Mouse (Mus musculus) layer of hippocampus, postnatal 10 days (tissue): ENCODE data around the gene Mylk. TPM values are rescaled to one million over a fixed set of nuclear protein-coding genes. Genes with fewer than 3 reads are reported as not detected.
"Not testable (repeated sequence)": the region's sequence is repeated elsewhere in the genome, so short reads cannot be mapped to it uniquely, and the experiment has no call there.

Experiments used
- DNase-seq, 2 experiments: peaks; one replicate each; pipeline ENCODE4 v3.0.0; 2021; ENCODE audit warnings: low spot score in 2 of 2
- long read RNA-seq: library from polyadenylated mRNA; stranded (forward); transcript quantifications from one replicate; pipeline ENCODE4 v2.0.0, GENCODE M21; 2023
- total RNA-seq, 2 experiments: library from RNA; stranded (reverse); gene quantifications; 2 replicates each; pipeline ENCODE4 v1.2.3; 2021

Gene Mylk
- total RNA-seq: 10 to 100 TPM in 1 of 2 experiments, 1 to 10 TPM in 1; 9.1 to 10.1 TPM
- long read RNA-seq, partial matches to known transcripts: 0 of 4 reads
- long read RNA-seq, other reads (novel, unspliced or antisense): 4 of 4 reads

DNA sequence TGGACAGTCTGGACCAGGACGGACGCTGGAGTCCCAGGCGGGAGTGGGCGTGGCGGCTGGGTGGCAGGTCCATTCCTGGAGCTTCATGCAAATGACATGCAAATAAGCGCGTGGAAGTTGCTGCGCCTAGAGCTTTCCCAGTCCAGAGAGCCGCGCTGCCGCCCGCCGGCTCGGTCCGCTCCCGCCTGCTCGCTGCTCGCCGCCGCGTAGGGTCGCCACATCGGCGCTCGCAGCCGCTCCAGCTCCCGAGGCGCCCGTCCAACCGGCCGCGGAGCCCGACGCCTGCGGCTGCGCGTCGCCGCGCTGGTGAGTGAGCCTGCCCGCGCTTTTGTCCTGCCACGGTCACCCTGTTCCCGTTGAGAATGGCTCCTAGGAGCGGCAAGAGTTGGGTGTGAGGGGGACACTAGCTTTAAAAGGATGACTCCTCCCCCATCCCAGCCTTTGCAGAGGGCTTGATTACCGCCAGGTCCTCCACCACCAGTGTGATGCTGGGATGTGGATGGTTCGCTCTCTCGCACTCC is at the start of gene Mylk:
TSS of gene Mylk (plus strand) at position 146 of the 521 bp plus-strand sequence.
- DNase-seq: peak; percentile 52 to 74

DNA sequence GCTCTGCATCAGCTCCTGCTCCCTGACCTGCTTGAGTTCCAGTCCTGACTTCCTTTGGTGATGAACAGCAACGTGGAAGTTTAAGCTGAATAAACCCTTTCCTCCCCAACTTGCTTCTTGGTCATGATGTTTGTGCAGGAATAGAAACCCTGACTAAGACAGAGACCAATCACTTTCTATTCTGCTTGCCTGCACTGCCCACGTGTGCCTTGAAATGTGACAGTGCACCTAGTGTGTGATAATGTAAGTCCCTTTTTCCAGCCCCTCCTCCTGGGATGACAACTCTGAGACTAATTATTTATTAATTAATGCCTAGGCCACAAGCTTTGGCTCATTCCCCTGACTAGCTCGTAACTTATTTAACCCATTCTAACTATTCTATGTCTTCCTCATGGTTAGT is 46.3 kb upstream of the Mylk start:
- DNase-seq: not testable (repeated sequence)

DNA sequence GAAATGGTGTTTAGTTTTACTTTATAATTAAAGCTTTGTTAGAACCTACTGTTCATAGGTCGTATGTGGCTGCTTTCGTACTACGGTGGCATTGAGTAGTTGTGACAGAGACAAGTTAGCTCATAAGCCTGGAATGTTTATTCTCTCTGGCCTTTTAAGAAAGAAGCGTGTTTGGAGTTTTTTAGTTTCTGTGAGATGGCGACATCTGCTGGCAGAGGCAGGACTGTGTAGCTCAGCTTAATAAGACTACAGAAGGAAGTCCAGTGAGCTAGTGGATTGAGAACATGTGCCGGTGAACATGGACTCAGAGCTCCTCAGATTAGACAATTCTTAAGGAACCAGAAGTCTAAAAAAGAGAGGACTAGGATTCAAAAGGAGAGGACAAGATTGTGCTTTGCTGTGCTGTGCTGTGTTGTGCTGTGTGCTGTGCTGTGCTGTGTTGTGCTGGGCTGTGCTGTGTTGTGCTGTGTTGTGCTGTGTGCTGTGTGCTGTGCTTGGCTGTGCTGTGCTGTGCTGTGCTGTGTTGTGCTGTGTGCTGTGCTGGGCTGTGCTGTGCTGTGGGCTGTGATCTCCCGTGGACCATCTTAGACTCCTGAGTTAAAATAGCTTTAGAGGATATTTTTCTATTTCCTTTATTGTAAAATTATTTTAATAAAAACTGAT is 44.7 kb upstream of the Mylk start:
- peak; percentile 77 to 80 for DNase-seq

DNA sequence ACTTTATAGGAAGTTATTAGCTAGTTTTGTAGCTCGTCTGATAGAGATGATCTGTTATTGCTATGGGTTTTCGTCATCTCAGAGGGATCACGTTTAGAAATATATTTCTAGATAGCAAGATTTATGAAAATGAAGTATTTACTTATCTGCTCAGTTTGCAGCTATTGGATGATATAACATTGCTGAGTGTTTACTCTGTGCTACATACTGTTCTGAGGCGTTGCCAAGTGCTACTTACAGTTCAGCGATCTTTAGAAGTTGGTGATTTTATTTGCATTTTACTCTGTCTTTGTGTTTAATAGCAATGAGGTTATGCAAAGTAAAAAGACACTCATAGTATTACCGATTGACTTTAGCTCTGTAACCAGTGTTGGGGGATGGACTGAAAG is 44.2 kb upstream of the Mylk start:
- no peak for DNase-seq

DNA sequence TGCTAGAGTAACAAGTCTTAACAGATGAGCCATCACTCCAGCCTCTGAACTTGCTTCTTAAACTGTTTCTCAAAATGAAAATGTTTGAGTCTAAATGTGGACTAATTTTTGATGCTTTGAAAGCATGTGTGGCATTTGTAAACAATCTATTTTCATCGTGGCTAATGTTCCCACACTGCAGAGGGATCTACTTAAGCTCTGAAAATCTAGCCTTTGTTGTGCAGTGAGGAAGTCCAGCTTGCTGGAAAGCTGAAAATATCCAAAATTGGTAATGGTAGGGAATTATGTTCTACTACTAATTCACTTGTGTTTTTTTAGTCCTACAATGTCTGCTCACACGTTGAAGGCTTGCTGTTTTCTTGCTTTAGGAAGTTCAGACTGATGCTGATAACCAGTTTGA is 39.0 kb upstream of the Mylk start:
- DNase-seq: no peak

DNA sequence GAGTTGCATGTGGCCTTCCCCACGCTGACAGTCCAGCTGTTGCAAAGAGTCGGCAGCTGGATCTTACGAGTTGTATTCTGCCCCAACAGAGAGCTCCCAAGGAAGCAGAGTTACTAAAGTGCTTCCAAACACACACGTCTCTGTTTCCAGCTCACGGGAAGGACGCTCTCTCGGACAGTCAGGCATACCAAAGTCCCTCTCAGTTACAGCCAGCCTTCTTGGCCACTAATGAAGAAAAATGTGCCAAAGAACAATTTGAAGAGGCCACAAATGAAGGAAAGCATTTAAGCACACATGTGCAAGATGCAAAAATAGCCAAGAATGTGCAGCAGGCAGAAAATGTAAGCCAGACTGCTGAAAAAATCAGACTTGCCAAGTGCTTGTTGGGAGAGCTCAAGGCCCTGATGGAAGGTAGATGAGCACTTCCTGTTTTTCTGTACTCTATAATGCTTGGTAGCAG is 38.5 kb upstream of the Mylk start:
- no peak for DNase-seq

DNA sequence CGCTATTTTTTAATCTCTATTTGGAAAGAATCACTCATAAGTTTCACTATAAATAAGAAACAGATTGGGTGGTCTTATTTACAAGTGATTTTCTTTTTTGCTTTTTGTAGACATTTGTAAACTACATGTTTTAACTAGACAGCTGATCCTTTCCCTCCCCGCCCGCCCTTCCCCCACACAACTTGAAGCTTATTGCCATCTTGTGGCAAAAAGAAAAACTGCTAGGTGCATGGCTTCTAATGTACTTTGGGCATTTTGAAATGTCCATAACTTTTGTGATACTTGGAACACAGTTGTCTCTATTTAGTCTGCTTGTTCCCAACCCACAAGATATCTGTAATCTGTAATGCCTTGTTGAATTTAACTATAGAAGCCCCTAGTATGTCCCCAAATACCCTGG is 33.5 kb upstream of the Mylk start:
- no peak for DNase-seq

DNA sequence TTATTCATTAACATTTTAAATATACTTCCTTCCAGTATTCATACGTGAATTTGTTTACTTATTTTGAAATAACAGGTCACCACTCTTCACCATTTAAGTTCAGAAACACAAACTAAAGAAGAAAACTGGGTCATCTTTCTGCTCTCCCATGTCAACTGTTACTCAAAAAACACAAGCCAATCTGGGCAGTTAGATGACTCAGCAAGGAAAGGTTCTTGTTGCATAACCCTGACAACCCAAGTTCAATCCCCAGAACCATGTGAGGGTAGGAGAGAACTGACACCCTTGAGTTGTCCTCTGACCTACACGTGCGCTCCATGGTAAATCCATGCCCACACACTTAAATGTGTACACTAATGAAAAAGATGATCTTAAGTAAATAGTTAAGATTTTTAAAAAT is 19.9 kb upstream of the Mylk start:
- DNase-seq: no peak

DNA sequence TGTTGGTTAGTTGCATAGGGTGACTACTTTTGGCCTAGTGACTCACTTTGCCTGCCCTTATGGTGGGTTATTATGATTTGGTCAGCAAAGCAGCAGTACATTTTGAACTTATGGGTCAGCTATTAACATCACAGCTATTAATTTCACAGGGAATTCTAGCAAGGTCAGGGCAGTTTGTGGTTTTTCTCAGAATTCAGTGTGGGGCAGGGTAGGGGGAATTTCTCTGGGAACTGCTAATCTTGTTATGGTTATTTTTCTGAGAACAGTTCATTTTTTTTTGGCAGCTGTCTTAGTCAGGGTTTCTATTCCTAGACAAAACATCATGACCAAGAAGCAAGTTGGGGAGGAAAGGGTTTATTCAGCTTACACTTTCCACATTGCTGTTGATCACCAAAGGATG is 16.4 kb upstream of the Mylk start:
- DNase-seq: not testable (repeated sequence)

DNA sequence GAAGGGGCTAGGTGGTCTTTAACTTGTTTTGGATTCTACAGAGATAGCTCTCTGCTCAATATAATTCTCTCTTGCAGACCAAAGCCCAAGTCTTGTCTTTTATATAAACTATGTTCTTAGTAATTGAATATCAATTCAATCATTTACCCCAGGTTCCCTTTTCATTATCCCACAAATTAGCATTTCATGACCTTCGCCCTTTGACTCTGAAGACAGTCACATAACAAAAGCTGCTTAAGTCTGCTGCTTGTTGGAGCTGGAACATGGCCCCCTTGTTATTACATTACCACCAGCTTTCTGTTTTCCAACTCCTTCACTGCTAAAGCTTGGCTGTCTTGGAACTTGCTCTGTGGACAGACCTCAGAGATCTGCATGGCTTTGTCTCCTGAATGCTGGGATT is 15.6 kb upstream of the Mylk start:
- DNase-seq: no peak

DNA sequence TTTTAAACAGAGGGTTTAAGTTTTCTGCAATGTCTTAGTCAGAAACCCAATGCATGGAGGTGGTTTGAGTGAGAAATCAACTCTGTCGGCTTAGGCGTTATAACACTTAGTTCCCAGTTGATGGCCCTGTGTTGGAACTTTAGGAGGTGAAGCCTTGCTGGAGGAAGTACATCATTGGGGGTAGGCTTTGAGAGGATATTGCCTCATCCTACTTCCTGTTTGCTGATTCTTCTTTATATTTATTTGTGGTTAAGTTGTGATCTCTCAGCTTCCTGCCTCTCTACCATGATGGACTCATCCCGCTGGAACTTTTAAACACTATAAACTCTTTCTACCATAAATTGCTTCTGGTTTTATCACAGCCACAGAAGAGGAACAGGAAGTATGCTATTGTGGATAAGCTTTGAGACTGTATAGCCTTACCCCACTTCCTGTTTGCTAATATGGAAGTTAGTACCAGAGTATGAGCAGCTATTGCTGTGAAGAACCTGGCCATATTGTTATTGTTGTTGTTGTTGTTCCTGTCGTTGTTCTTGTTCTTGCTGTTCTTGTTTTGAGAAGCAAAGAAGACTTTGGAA is 6.3 kb upstream of the Mylk start:
- no peak for DNase-seq

DNA sequence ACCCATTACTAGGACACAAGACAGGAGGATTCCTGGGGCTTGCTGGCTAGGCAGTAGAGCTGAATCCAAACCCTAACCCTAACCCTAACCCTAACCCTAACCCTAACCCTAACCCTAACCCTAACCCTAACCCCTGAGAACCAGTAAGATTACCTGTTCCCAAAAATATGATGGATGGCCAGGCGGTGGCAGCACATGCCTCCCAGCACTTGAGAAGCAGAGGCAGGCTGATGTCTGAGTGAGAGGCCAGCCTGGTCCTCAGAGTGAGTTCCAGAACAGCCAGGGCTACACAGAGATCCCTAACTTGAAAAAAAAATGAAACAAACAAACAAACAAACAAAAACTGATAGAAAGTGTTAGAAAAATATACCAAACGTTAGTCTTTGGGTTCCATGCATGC is 2.1 kb upstream of the Mylk start:
- no peak for DNase-seq

DNA sequence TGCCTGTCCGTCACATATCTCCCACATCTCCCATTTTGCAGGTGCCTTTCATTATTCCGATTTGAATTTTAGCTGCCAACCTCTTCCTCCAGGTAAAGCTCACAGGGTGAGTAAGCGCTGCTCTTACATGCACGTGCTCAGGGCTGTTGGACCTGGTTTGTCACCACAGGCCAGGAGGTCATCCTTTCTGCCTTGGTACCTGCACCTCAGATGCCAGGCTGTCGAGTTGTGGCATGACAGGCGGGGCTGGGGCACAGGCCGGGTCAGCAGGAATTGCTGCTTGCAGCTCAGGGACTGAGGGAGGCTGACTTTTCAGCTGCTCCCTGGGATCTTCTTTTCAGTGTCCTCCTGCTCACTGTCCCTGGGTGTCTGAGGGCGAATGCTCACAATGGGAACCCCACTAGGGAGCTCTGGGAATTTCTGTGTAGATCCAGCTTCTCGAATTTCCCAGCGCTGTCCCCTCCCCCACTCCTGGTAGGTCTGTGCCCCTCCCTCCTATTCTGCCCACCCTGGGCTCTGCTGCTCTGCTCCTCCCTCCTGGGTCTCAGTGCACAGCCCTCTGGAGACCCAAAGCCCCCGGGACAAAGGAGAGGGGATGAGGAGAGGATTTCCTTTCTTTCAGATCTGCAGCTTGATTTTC is 3.2 kb downstream of the Mylk start:
- DNase-seq: no peak

DNA sequence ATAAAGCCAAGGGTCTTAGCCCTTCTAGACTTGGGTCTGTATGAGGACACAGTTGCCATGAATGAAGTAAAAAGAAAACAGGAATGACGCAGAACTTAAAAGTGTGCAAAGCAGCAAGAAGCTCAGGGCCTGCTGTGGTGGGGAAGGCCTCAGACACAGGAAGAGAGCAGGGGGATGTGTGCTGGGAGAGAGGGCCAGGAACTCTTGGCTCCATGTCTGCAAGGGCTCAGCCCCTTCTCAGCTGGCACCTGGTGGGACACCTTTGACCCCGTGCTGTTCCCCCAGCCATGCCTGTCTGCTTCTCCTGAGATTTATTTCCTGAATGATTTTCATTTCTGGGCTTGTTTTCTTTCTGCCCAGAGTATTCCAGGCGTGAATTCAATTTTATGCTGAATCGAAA is 4.5 kb downstream of the Mylk start:
- DNase-seq: no peak

DNA sequence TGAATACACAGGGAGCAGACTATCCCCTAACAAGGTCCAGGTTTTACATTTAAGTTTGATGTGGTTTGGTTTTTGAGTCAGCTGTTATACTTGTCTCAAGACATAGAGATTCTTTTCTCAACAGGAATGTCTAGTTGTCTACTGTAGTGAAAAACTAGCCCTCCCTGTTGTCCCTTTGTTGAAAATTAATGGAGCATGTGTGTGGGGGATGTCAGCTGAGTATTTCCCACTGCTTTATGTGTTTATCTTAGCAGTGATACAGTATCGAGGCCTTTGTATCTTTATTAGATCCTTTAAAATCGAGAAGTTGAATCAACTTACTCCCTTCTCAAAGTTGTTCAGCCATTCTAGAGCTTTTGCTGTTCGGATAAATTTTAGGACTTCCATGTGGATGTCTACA is 7.0 kb downstream of the Mylk start:
- no peak for DNase-seq

DNA sequence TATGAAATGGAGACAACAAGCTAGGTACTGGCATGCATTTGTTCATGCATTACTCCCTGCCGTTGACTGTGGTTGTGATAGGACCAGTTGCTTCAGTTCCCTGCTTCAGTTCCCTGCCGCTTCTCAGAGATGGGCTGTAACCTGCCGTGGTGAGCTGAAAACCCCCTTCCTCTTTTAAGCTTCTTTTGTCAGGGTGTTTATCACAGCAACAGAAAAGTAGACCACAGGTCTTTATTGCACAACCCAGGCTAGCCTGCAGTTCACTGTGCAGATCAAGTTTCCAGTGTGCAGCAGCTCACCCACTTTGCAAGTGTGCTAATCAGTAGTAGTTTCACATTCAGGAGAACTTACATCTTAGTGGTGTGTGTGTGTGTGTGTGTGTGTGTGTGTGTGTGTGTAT is 8.0 kb downstream of the Mylk start:
- DNase-seq: no peak

DNA sequence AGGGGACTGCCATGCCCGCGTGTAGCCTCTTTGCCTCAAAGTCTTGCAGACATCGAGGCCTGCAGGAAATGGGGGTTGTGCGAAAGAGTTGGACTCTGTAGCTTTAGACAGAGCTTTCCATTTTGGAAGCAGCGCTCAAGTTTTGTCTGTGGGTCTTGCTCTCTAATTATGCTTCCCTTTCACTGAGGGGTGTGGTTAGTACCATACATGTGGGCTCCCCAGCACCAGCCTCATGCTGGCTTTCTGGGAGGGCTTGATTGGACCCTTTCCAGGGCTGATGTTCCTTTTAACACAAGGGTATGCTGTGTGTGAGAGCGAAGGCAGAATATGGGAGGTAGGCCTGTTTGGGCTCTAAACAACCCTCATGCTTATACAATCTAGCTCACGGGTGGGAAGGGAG is 12.0 kb downstream of the Mylk start:
- no peak for DNase-seq

DNA sequence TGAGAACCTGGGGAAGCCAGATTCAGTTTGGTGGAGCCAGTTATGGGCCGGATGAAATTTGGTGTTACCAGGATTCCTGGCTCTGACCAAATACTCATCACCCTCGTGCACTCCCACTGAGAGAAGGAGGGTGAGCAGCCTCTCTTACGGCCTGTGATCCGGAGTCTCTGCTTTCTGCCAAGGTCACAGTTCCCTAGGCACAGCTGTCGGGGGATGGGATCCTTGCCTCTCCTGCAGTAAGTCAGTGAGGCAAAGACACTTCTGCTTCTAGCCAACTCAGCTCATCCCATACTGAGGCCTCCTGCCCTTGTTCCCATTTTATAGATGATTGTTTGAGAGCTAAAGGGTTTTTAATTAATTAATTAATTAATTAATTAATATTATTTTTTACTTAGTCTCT is 13.2 kb downstream of the Mylk start:
- DNase-seq: no peak

DNA sequence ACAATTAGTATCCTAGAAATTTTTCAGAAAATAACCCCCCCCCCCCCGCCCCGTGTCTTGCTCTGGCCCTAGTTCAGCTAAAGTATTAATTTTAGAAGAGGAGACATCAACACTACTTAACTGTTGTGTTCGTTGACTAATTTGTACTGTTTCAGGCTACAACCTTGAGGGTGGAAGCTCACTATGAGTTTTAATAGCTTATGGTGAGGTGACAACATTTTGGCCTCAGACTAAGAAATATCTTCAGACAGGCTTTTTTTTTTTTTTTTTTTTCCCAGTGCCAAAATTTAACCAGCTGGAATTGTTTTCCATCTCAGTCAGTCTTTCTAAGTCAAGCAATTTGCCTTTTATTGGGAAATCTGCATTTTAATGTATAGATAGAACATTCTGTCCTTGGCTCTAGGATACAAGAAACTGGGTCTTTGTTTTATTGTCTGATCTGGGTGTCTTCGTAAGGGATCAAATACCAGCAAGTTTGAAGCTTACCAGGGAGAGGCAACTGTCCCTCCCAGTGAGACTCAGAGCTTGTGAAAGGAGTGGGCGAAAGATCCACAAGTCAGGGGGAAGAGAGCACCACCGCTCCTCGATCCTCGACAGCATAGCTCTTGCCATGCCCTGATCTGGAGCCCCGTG is 19.1 kb downstream of the Mylk start:
- DNase-seq: no peak

DNA sequence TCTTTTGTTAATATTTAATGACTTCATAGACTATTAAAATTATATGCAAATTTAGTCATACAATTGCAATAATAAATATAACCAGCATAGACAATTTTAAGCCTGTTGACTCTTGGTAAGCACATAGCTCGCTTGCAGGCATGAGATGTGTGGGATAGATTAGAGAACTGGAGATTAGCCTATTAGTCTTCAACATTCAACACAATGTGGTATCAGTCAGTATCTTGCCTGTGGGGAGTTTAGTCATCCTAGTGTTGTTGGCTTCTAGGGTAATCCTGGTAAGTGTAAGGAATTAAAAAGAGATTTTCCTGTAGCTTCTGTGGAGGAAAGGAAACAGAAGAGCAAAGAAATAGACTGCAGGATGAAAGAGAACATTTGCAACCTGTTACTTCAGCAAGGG is 20.7 kb downstream of the Mylk start:
- DNase-seq: no peak

DNA sequence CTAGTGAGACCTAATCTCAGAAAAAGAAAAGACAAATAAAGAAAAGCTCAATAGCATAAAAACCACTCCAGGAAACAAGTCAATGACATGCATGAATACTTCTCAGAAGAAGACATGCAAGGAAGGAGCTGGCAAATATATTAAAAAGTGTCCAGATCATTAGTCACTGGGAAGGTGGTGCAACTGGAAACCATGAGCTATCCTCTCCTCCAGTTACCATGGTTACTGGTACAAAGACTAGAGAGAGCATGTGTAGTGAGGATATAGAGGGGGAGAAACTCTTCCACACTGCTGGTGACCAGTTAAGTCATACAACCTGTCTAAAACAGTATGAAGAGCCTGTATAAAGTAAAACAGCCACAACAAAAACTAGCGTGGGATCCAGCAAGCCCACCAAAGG is 21.2 kb downstream of the Mylk start:
- no peak for DNase-seq

DNA sequence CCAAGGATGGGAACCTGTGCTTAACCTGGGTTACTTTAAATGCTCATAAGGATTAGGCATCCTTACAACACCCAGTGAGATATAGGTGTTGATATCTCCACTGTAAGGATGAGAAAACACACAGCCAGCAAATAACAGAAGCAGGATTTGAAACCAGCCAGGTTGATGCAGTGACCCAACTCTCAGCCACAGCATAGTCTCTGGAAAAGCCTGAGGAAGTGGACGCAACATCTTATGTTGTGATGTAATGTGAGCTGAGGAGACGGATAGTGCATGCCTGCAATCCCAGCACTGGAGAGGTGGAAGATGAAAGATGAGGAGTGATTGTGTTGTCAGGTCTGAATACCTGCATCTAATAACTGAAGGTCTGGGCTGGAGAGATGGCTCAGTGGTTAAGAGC is 22.4 kb downstream of the Mylk start:
- DNase-seq: no peak
